Mouse (Mus musculus): ENCODE measurements around the gene Ak2.

Gene Ak2

GRCm38 (mm10) chr4:129011604-129012121 is 19.9 kb downstream of the Ak2 start:
- DNase-seq (ENCODE audit: low read depth, low spot score): no peak

- peak; percentile 52 for DNase-seq (ENCODE audit: low read depth, low spot score)
Measured at GRCm38 (mm10) chr4:129013151-129013864, 21.6 kb downstream of the Ak2 start.

- DNase-seq (ENCODE audit: low read depth, low spot score): peak; percentile 55
Measured at GRCm38 (mm10) chr4:129016329-129016728, 24.6 kb downstream of the Ak2 start.

- no peak for DNase-seq (ENCODE audit: low read depth, low spot score)
Measured at GRCm38 (mm10) chr4:129017150-129017549, 25.4 kb downstream of the Ak2 start.

- no peak for DNase-seq (ENCODE audit: low read depth, low spot score)
Measured at GRCm38 (mm10) chr4:129018788-129019435, 27.2 kb downstream of the Ak2 start.

- no peak for DNase-seq (ENCODE audit: low read depth, low spot score)
Measured at GRCm38 (mm10) chr4:129019788-129020187, 28.0 kb downstream of the Ak2 start.

GRCm38 (mm10) chr4:129020454-129020853 is 28.7 kb downstream of the Ak2 start:
- no peak for DNase-seq (ENCODE audit: low read depth, low spot score)

- DNase-seq (ENCODE audit: low read depth, low spot score): no peak
Measured at GRCm38 (mm10) chr4:129021426-129021825, 29.7 kb downstream of the Ak2 start.

- DNase-seq (ENCODE audit: low read depth, low spot score): no peak
Measured at GRCm38 (mm10) chr4:129021886-129022285, 30.1 kb downstream of the Ak2 start.

- no peak for DNase-seq (ENCODE audit: low read depth, low spot score)
Measured at GRCm38 (mm10) chr4:129023884-129024283, 32.1 kb downstream of the Ak2 start.

GRCm38 (mm10) chr4:129024775-129025174 is 33.0 kb downstream of the Ak2 start:
- DNase-seq (ENCODE audit: low read depth, low spot score): no peak

- no peak for DNase-seq (ENCODE audit: low read depth, low spot score)
Measured at GRCm38 (mm10) chr4:129025707-129026106, 33.9 kb downstream of the Ak2 start.

- DNase-seq (ENCODE audit: low read depth, low spot score): no peak
Measured at GRCm38 (mm10) chr4:129030746-129031145, 39.0 kb downstream of the Ak2 start.

- no peak for DNase-seq (ENCODE audit: low read depth, low spot score)
Measured at GRCm38 (mm10) chr4:129031408-129031965, 39.7 kb downstream of the Ak2 start.

GRCm38 (mm10) chr4:129032133-129032962 is 40.6 kb downstream of the Ak2 start:
- no peak for DNase-seq (ENCODE audit: low read depth, low spot score)

- peak; percentile 93 for DNase-seq (ENCODE audit: low read depth, low spot score)
Measured at GRCm38 (mm10) chr4:129032963-129033951, 41.5 kb downstream of the Ak2 start.

- no peak for DNase-seq (ENCODE audit: low read depth, low spot score)
Measured at GRCm38 (mm10) chr4:129034224-129034623, 42.5 kb downstream of the Ak2 start.

- peak; percentile 53 for DNase-seq (ENCODE audit: low read depth, low spot score)
Measured at GRCm38 (mm10) chr4:129034706-129035660, 43.2 kb downstream of the Ak2 start.

GRCm38 (mm10) chr4:129035851-129036445 is 44.2 kb downstream of the Ak2 start:
- no peak for DNase-seq (ENCODE audit: low read depth, low spot score)
